Mouse (Mus musculus) lung, adult 2 months (tissue): ENCODE results near the gene Gm17416. TPM values are rescaled to one million over a fixed set of nuclear protein-coding genes. Genes with fewer than 3 reads are reported as not detected.

Source experiments
- DNase-seq: peaks from one replicate; pipeline ENCODE4 v3.0.0; 2022
- H3K4me1 ChIP-seq: fragments of 200-500 bp; 2 replicates; pipeline ENCODE4 v1.6.1; 2011; ENCODE audit warnings: low read length; ENCODE audit not compliant: control insufficient read depth, insufficient read depth
- H3K4me3 ChIP-seq: fragments of 200-500 bp; replicated peaks from 2 replicates; pipeline ENCODE3; 2011; ENCODE audit warnings: low read depth, mild to moderate bottlenecking, control low read depth, low read length; ENCODE audit errors: extremely low read depth
- CTCF ChIP-seq: fragments of 200-500 bp; IDR thresholded peaks from 2 replicates; pipeline ENCODE4 v1.5.1; 2011; ENCODE audit warnings: mild to moderate bottlenecking, low read length, control low read depth; ENCODE audit not compliant: insufficient read depth
- POLR2A ChIP-seq: fragments of 200-500 bp; IDR thresholded peaks from 2 replicates; pipeline ENCODE4 v1.6.1; 2011; ENCODE audit warnings: low read depth, mild to moderate bottlenecking, control low read depth, low read length, borderline replicate concordance; ENCODE audit errors: extremely low read depth
- WGBS: fragments of 180-500 bp; shearing (Covaris S2); methylation state at CpG from one replicate; pipeline ENCODE4 v1.1.7; 2018; 5-methylcytosine and 5-hydroxymethylcytosine counted together
- polyA plus RNA-seq: library from polyadenylated mRNA; depleted of rRNA; stranded (reverse); fragments of >200 nt; gene quantifications from 2 replicates; pipeline ENCODE4 v1.2.3, GENCODE M21; 2012; rRNA removed

The Gm17416 gene
- polyA plus RNA-seq, 1 experiment: not detected

- Histone ChIP-seq H3K4me1 (no peaks in the 10 kb centered on the region), H3K4me3 (no peak overlapping the region)
- no peak for DNase-seq
- TF ChIP-seq CTCF (peak; percentile 12; the same call in 1 of the 2 replicates), POLR2A (no peak)
- 64% methylated on average over 4 of the region's 4 CpGs for WGBS
Observed at GRCm38 (mm10) chr2:152601275-152601960, 32.3 kb downstream of the Gm17416 start.

- peak; percentile 14 for DNase-seq
- Histone ChIP-seq H3K4me1 (no peaks in the 10 kb centered on the region), H3K4me3 (no peak within 1 kb of the TSS)
- 72% methylated on average over 15 of the region's 15 CpGs for WGBS
- TF ChIP-seq POLR2A (no peak), CTCF (no peak)
Observed at GRCm38 (mm10) chr2:152604057-152604456, 34.9 kb downstream of the Gm17416 start, which contains the start of gene Defb36. Gene Defb36 (plus strand): TSS chr2:152604327.

GRCm38 (mm10) chr2:152607746-152608145, 38.6 kb downstream of the Gm17416 start:
- no peak for TF ChIP-seq POLR2A
- no peak for TF ChIP-seq CTCF
- DNase-seq: no peak
- WGBS: 41% methylated on average over 6 of the region's 6 CpGs
- no peaks in the 10 kb centered on the region for H3K4me1 ChIP-seq
- H3K4me3 ChIP-seq: no peak overlapping the region

- Histone ChIP-seq H3K4me1 (no peaks in the 10 kb centered on the region), H3K4me3 (no peak overlapping the region)
- TF ChIP-seq POLR2A (no peak), CTCF (no peak)
- no peak for DNase-seq
- 100% methylated on average over 1 of the region's 1 CpGs for WGBS
Observed at GRCm38 (mm10) chr2:152608719-152609118, 39.6 kb downstream of the Gm17416 start.

GRCm38 (mm10) chr2:152612193-152612592, 43.1 kb downstream of the Gm17416 start:
- no peak overlapping the region for H3K4me3 ChIP-seq
- 43% methylated on average over 7 of the region's 8 CpGs for WGBS
- no peak for TF ChIP-seq POLR2A
- TF ChIP-seq CTCF: no peak

GRCm38 (mm10) chr2:152615563-152615962, 46.4 kb downstream of the Gm17416 start:
- 14% methylated on average over 7 of the region's 7 CpGs for WGBS
- TF ChIP-seq CTCF: peak; percentile 61
- no peak for TF ChIP-seq POLR2A
- DNase-seq: no peak

More at GRCm38 (mm10) chr2:152612193-152612592, 43.1 kb downstream of the Gm17416 start:
- no peaks in the 10 kb centered on the region for H3K4me1 ChIP-seq
- no peak for DNase-seq

GRCm38 (mm10) chr2:152616470-152616869, 47.3 kb downstream of the Gm17416 start:
- WGBS: 52% methylated on average over 6 of the region's 6 CpGs
- no peaks in the 10 kb centered on the region for H3K4me1 ChIP-seq

More at GRCm38 (mm10) chr2:152615563-152615962, 46.4 kb downstream of the Gm17416 start:
- Histone ChIP-seq H3K4me3 (no peak overlapping the region), H3K4me1 (no peaks in the 10 kb centered on the region)

GRCm38 (mm10) chr2:152617374-152617773, 48.2 kb downstream of the Gm17416 start:
- Histone ChIP-seq H3K4me1 (no peaks in the 10 kb centered on the region), H3K4me3 (no peak overlapping the region)
- no peak for DNase-seq
- peak; percentile 32; the same call in 1 of the 2 replicates for TF ChIP-seq CTCF
- TF ChIP-seq POLR2A: no peak
- 62% methylated on average over 5 of the region's 5 CpGs for WGBS

More at GRCm38 (mm10) chr2:152616470-152616869, 47.3 kb downstream of the Gm17416 start:
- H3K4me3 ChIP-seq: no peak overlapping the region
- TF ChIP-seq POLR2A: no peak
- TF ChIP-seq CTCF: no peak
- no peak for DNase-seq

Other genes starting within 250 kb of the Gm17416 start
- 268 and 356 TPM in 2 replicates for gene Rbck1, start 236.7 kb upstream of the Gm17416 start, polyA plus RNA-seq
- 6.1 and 6.9 TPM in 2 replicates for gene Trib3, start 225.3 kb upstream of the Gm17416 start, polyA plus RNA-seq
- gene Nrsn2, start 192.7 kb upstream of the Gm17416 start, polyA plus RNA-seq: 0.17 TPM in 1 of 2 replicates, not detected in the other
- gene Sox12, start 171.3 kb upstream of the Gm17416 start, polyA plus RNA-seq: 5.6 and 5.8 TPM in 2 replicates
- 5.1 and 5.8 TPM in 2 replicates for gene Zcchc3, start 154.3 kb upstream of the Gm17416 start, polyA plus RNA-seq
- 8.1 and 8.5 TPM in 2 replicates for gene 6820408C15Rik, start 153.8 kb upstream of the Gm17416 start, polyA plus RNA-seq
- not detected in 2 replicates for gene Defb23, start 104.7 kb upstream of the Gm17416 start, polyA plus RNA-seq
- not detected in 2 replicates for gene Defb20, start 92.3 kb upstream of the Gm17416 start, polyA plus RNA-seq
- gene Defb22, start 79.2 kb upstream of the Gm17416 start, polyA plus RNA-seq: not detected in 2 replicates
- not detected in 2 replicates for gene Defb26, start 57.6 kb upstream of the Gm17416 start, polyA plus RNA-seq
- gene Defb28, start 51.1 kb upstream of the Gm17416 start, polyA plus RNA-seq: not detected in 2 replicates
- gene Defb29, start 29.2 kb upstream of the Gm17416 start, polyA plus RNA-seq: not detected in 2 replicates
- gene Defb21, start 3.4 kb downstream of the Gm17416 start, polyA plus RNA-seq: not detected in 2 replicates
- gene Defb19, start 11.0 kb downstream of the Gm17416 start, polyA plus RNA-seq: not detected in 2 replicates
- gene Defb45, start 30.1 kb downstream of the Gm17416 start, polyA plus RNA-seq: not detected in 2 replicates
- not detected in 2 replicates for gene Defb36, start 35.0 kb downstream of the Gm17416 start, polyA plus RNA-seq
- 1.1 TPM in 1 of 2 replicates, not detected in the other for gene Defb25, start 53.7 kb downstream of the Gm17416 start, polyA plus RNA-seq
- 12.4 and 16.2 TPM in 2 replicates for gene Rem1, start 57.6 kb downstream of the Gm17416 start, polyA plus RNA-seq
- 125 and 149 TPM in 2 replicates for gene H13, start 100.1 kb downstream of the Gm17416 start, polyA plus RNA-seq
- gene Mcts2, start 117.7 kb downstream of the Gm17416 start, polyA plus RNA-seq: 2.9 and 3.8 TPM in 2 replicates
- gene Id1, start 166.9 kb downstream of the Gm17416 start, polyA plus RNA-seq: 323 and 438 TPM in 2 replicates
- gene Cox4i2, start 184.8 kb downstream of the Gm17416 start, polyA plus RNA-seq: 84.7 and 90.1 TPM in 2 replicates